Mouse (Mus musculus) layer of hippocampus, postnatal 14 days (tissue): ENCODE results near the gene M1ap. TPM values are rescaled to one million over a fixed set of nuclear protein-coding genes. Genes with fewer than 3 reads are reported as not detected.

Source experiments
- DNase-seq, 2 experiments: peaks; one replicate each; pipeline ENCODE4 v3.0.0; 2021 to 2022; ENCODE audit warnings: low spot score in 2 of 2, mixed read lengths in 1 of 2
- microRNA-seq, 2 experiments: library from miRNA; unstranded; fragments of <30 nt; microRNA quantifications; one replicate each; pipeline ENCODE4 v1.2.0; 2021
- total RNA-seq, 2 experiments: library from RNA; stranded (reverse); gene quantifications; 2 replicates each; pipeline ENCODE4 v1.2.3; 2021

M1ap gene
- total RNA-seq, 2 experiments from 2014 or later: 0.44 TPM; not detected in 1

- no peak for DNase-seq
These were observed 123.0 kb downstream of the M1ap start for GRCm38 (mm10) chr6:83069488-83070246.

- DNase-seq: no peak
These were observed 123.4 kb downstream of the M1ap start, which contains the start of gene Tlx2 for GRCm38 (mm10) chr6:83070247-83070310. Gene Tlx2, minus strand, starts transcription at chr6:83070293.

- DNase-seq: peak; percentile 23 to 61
These were observed 123.9 kb downstream of the M1ap start for GRCm38 (mm10) chr6:83070311-83071219.

- DNase-seq: no peak
These were observed 124.5 kb downstream of the M1ap start for GRCm38 (mm10) chr6:83071220-83071619.

DNA sequence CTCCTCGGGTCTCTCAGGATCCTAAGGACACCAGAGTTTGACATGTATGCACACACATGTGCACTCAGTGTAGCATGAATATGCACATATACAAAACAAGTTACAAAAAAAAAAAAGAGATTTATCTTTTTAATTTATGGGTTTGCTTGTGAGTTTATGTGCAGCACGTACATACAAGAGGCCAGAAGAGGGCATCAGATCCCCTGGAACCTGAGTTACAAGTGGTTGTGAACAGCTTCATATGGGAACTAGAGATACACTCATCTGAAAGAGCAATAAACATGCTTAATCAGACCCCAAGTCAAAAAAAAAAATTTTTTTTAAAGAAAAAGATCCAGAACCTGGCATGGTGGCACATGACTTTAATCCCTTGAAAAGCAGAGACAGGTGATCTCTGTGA is 128.3 kb downstream of the M1ap start:
- no peak for DNase-seq

- DNase-seq: peak in 1 of 2 experiments; percentile 37
These were observed 131.1 kb downstream of the M1ap start, which contains the start of gene Pcgf1 for GRCm38 (mm10) chr6:83077630-83078323. Gene Pcgf1, plus strand, starts transcription at chr6:83077869.

GRCm38 (mm10) chr6:83078324-83078858 is 131.7 kb downstream of the M1ap start:
- DNase-seq: peak; percentile 99 to 100

Small RNA genes within 50 kb of the gene (microRNA-seq; reads per million reads assigned to microRNA genes)
- 0 reads per million in 2 experiments for gene Mir7040

Other genes with a start within 250 kb of the M1ap start
- gene Pole4, start 241.5 kb upstream of the M1ap start, total RNA-seq: 10 to 100 TPM; 36.4 to 41.4 TPM
- 10 to 100 TPM in 1 of 2 experiments, 1 to 10 TPM in 1; 9.3 to 11.2 TPM for gene Hk2, start 172.4 kb upstream of the M1ap start, total RNA-seq
- 10 to 100 TPM; 43.4 to 44.2 TPM for gene Sema4f, start 7.1 kb upstream of the M1ap start, total RNA-seq
- gene Dok1, start 86.6 kb downstream of the M1ap start, total RNA-seq: 1 to 10 TPM; 3.1 to 3.3 TPM
- 1 to 10 TPM; 2.3 to 3.8 TPM for gene Loxl3, start 87.3 kb downstream of the M1ap start, total RNA-seq
- 100 to 1,000 TPM; 108 to 116 TPM for gene Aup1, start 107.6 kb downstream of the M1ap start, total RNA-seq
- gene Htra2, start 108.4 kb downstream of the M1ap start, total RNA-seq: 10 to 100 TPM; 55.7 to 60.1 TPM
- under 1 TPM; 0.48 to 0.74 TPM for gene Dqx1, start 110.9 kb downstream of the M1ap start, total RNA-seq
- gene Tlx2, start 123.4 kb downstream of the M1ap start, total RNA-seq: not detected
- gene Pcgf1, start 131.0 kb downstream of the M1ap start, total RNA-seq: 10 to 100 TPM; 23.3 to 27.0 TPM
- gene Lbx2, start 139.5 kb downstream of the M1ap start, total RNA-seq: not detected
- gene Ccdc142, start 154.7 kb downstream of the M1ap start, total RNA-seq: 10 to 100 TPM in 1 of 2 experiments, 1 to 10 TPM in 1; 6.8 to 11.7 TPM
- gene Gm42688, start 154.7 kb downstream of the M1ap start, total RNA-seq: 1 to 10 TPM; 5.2 to 6.4 TPM
- gene Mrpl53, start 162.1 kb downstream of the M1ap start, total RNA-seq: 10 to 100 TPM; 62.5 to 62.7 TPM
- gene Mogs, start 168.6 kb downstream of the M1ap start, total RNA-seq: 10 to 100 TPM; 22.0 to 27.2 TPM
- gene Wbp1, start 174.7 kb downstream of the M1ap start, total RNA-seq: 10 to 100 TPM; 66.7 to 72.6 TPM
- 10 to 100 TPM; 24.1 TPM for gene Ino80b, start 178.5 kb downstream of the M1ap start, total RNA-seq
- 10 to 100 TPM; 61.2 to 65.1 TPM for gene Rtkn, start 188.6 kb downstream of the M1ap start, total RNA-seq
- 10 to 100 TPM; 24.4 to 26.0 TPM for gene Wdr54, start 209.5 kb downstream of the M1ap start, total RNA-seq
- gene 1700003E16Rik, start 209.5 kb downstream of the M1ap start, total RNA-seq: 10 to 100 TPM; 20.4 to 21.1 TPM
- 100 to 1,000 TPM; 358 to 382 TPM for gene Dctn1, start 219.0 kb downstream of the M1ap start, total RNA-seq